Mouse (Mus musculus) liver, embryonic 14 days (tissue): ENCODE measurements around the gene Vmn1r58. TPM values are rescaled to one million over a fixed set of nuclear protein-coding genes. Genes with fewer than 3 reads are reported as not detected.

Experiments used
- polyA plus RNA-seq: library from polyadenylated mRNA; depleted of rRNA; stranded (reverse); fragments of >200 nt; gene quantifications from 2 replicates; pipeline ENCODE4 v1.2.3, GENCODE M21; 2012; rRNA removed

The Vmn1r58 gene
- polyA plus RNA-seq, result not detected in 2 replicates

DNA sequence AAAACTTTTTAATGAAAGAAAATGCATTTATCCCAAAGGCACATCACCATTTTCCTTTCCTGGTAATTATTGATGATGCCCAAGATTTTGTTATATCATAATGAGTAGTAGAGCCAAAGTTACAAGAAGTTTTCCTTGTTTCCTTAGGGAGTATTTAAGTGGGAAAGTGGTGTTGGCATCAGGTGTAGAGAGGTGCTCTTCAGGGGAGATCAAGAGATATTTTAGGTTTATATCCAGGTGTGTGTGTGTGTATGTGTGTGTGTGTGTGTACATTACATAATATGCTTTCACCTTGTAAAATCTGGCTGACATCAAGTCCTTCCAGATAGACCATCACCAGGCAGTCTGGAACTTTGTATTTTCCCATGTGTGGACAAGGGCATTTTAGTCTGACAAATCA, at the start of gene Vmn1r58:
TSS of gene Vmn1r58 (minus strand) at position 101 of the 400 bp plus-strand sequence.

DNA sequence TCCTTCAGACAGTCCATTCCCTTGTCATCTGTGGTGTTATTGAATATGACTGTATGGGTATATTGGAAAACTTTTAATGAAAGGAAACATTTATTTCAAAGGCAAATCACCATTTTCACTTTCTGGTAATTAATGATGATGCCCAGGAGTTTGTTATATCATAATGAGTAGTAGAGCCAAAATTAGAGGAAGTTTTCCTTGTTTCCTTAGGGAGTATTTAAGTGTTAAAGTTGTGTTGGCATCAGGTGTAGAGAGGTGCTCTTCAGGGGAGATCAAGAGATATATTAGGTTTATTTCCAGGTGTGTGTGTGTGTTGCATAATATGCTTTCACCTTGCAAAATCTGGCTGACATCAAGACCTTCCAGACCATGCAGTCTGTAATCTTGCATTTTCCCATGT, 43.5 kb upstream of the Vmn1r58 start, which contains the start of gene Vmn1r59:
TSS of gene Vmn1r59 (minus strand) at position 101 of the 400 bp plus-strand sequence.

Other genes starting within 250 kb of the Vmn1r58 start
- not detected in 2 replicates for gene Vmn1r56, start 216.6 kb downstream of the Vmn1r58 start, polyA plus RNA-seq
- not detected in 2 replicates for gene Vmn1r57, start 194.9 kb downstream of the Vmn1r58 start, polyA plus RNA-seq
- gene Gm5065, start 62.9 kb downstream of the Vmn1r58 start, polyA plus RNA-seq, result not detected in 2 replicates
- gene Nlrp2, start 62.4 kb downstream of the Vmn1r58 start, polyA plus RNA-seq, result not detected in 2 replicates
- gene Vmn1r59, start 43.4 kb upstream of the Vmn1r58 start, polyA plus RNA-seq, result not detected in 2 replicates
- not detected in 2 replicates for gene Vmn2r28, start 80.6 kb upstream of the Vmn1r58 start, polyA plus RNA-seq
- gene Vmn1r60, start 133.9 kb upstream of the Vmn1r58 start, polyA plus RNA-seq, result not detected in 2 replicates
- not detected in 2 replicates for gene Vmn1r61, start 199.9 kb upstream of the Vmn1r58 start, polyA plus RNA-seq